Mouse (Mus musculus) ES-Bruce4 (cell line): ENCODE results near the gene Zdhhc21.

Experiments used
- CTCF ChIP-seq: IDR thresholded peaks from one replicate; pipeline ENCODE4 v1.8.1; 2011; ENCODE audit warnings: low read depth, low read length
- EP300 ChIP-seq: IDR thresholded peaks from 2 replicates; pipeline ENCODE4 v1.6.1; 2011; ENCODE audit warnings: low read depth, low read length; ENCODE audit not compliant: insufficient read depth

DNA sequence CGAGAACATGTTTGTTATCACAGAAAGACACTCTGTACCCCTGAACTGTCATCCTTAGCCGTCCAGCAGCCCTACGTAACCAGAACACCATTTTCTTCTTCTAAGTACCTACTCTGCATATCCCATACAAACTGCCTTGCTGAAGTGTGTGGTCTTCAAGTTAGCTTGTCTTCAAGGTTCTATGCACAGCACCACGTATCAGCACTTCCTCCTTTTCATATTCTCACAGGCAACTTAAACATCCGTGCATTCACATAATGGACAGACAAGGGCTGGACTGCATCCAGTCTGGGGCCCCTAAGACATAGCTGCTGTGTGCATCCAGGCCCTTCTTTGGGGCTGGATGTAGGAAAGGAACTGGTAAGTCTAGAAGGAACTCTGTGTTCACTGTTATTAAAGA is 41.9 kb downstream of the Zdhhc21 start:
- TF ChIP-seq CTCF (no peak), EP300 (no peak)
